Mouse (Mus musculus): Measurements from ENCODE around the gene Simc1. TPM values are rescaled to one million over a fixed set of nuclear protein-coding genes. Genes with fewer than 3 reads are reported as not detected.

Simc1 gene
- total and polyA plus RNA-seq, 3 experiments: 4.9 to 11.9 TPM; not detected in 1

DNA sequence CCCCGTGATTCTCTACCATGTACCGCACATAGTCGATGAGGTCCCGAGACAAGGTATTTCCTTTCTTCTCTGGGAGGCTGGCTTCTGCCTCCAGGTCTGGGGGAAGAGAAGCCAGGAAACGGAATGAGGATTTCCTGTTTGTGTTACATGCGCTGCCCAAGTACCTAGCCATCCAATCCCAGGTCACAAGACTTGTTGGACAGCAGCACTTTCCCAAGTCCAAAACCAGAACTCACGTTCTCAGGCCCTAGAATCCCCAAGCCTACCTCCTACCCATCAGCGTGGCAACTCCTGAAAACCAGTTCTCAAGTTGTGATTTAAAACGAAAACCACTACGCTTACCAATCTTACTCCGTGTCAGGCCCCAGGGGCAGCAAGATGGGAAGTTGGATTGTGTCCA is 82.3 kb downstream of the Simc1 start:
- H3K36me3 ChIP-seq (ENCODE audit: control insufficient read depth in 1 of 2, insufficient read depth in 2 of 2, low read length in 2 of 2): peaks cover 9 to 11% of the 10 kb centered on the region in 2 experiments

DNA sequence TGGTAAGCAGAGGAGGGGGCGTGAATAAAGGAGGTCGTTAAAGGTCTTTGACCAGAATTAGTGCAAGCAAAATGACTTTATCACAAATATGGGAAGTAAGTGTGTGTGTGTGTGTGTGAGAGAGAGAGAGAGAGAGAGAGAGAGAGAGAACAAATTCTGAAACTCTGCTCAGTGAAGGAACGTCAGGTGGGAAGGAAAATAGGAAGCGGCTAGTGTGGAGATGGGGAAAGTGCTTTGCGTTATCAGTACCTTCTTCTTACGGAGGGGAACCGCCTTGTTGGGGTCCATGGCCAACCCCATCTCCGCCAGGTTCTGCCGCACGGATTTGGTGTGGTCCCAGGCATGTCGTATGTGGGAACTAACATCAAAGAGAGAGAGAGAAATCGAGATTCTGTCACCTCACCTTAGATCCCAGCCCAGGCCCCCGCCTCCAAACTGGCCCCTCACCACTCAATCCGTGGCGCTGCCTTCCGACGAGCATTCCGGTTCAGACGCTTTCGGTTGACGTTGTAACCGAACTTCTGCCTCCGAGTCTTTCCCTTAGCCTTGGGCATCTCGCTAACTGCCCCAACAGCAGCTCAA is 85.9 kb downstream of the Simc1 start:
- Histone ChIP-seq H3K27me3 (ENCODE audit: control insufficient read depth in 1 of 2, insufficient read depth in 2 of 2, low read length in 2 of 2) (no peaks in the 10 kb centered on the region), H3K36me3 (ENCODE audit: control insufficient read depth in 1 of 2, insufficient read depth in 2 of 2, low read length in 2 of 2) (peaks cover 10 to 12% of the 10 kb centered on the region in 2 experiments), H3K27ac (ENCODE audit: control insufficient read depth, low read depth, low read length) (peak overlapping the region; percentile 79), H3K79me2 (ENCODE audit: control insufficient read depth, insufficient read depth, low read length, poor library complexity) (peaks cover 30% of the 10 kb centered on the region), H3K9ac (ENCODE audit: control insufficient read depth, low read depth, low read length, poor library complexity, severe bottlenecking) (peak overlapping the region; percentile 76), H3K9me3 (replicated peaks; ENCODE audit: insufficient read depth, low read length) (no peaks in the 10 kb centered on the region), H3K4me1 (ENCODE audit: control insufficient read depth in 1 of 2, insufficient read depth in 2 of 2, low read length in 2 of 2) (peaks cover 2 to 15% of the 10 kb centered on the region in 2 experiments; a peak in 3 of 4 replicates), H3K4me3 (ENCODE audit: control insufficient read depth in 1 of 2, insufficient read depth in 1 of 2, low read depth in 2 of 2, low read length in 2 of 2) (peak overlapping the region; percentile 85 to 87)
- peak; percentile 74 for DNase-seq (ENCODE audit: low read depth, low spot score)
- TF ChIP-seq RCOR1 (IDR thresholded peaks at IDR 0.05; ENCODE audit: low read depth, low read length) (no peak), BHLHE40 (IDR thresholded peaks at IDR 0.05; ENCODE audit: borderline replicate concordance, low read depth, low read length) (no peak), GATA1 (IDR thresholded peaks at IDR 0.05; ENCODE audit: low read depth, low read length) (peak; percentile 63; the same call in 1 of the 2 replicates), TCF12 (IDR thresholded peaks at IDR 0.05; ENCODE audit: low read depth, low read length) (no peak), POLR2AphosphoS2 (IDR thresholded peaks at IDR 0.05; ENCODE audit: low read length) (no peak), MYC (IDR thresholded peaks at IDR 0.05; ENCODE audit: low read depth, low read length) (no peak), RAD21 (IDR thresholded peaks at IDR 0.05; ENCODE audit: low read depth, low read length) (no peak), EP300 (IDR thresholded peaks at IDR 0.05; ENCODE audit: low read depth in 1 of 2, low read length in 2 of 2) (peak in 1 of 2 experiments; percentile 9; a peak in 2 of 4 replicates), POLR2A (IDR thresholded peaks at IDR 0.05; ENCODE audit: control insufficient read depth in 1 of 2, insufficient read depth in 1 of 2, low read depth in 1 of 2, low read length in 2 of 2, poor library complexity in 1 of 2) (peak in 1 of 2 experiments; percentile 38; a peak in 1 of 4 replicates), JUND (IDR thresholded peaks at IDR 0.05; ENCODE audit: low read depth, low read length) (peak; percentile 86; the same call in 1 of the 2 replicates)

More for the DNA sequence above, 82.3 kb downstream of the Simc1 start:
- no peaks in the 10 kb centered on the region for H3K9me3 ChIP-seq (replicated peaks; ENCODE audit: insufficient read depth, low read length)
- TF ChIP-seq ZKSCAN1 (IDR thresholded peaks at IDR 0.05; ENCODE audit: low read depth, low read length) (no peak), JUND (IDR thresholded peaks at IDR 0.05; ENCODE audit: low read depth, low read length) (no peak), RAD21 (IDR thresholded peaks at IDR 0.05; ENCODE audit: low read depth, low read length) (no peak), ZMIZ1 (IDR thresholded peaks at IDR 0.05; ENCODE audit: low read depth, low read length) (no peak), TBP (IDR thresholded peaks at IDR 0.05; ENCODE audit: low read depth, low read length) (no peak), CHD2 (IDR thresholded peaks at IDR 0.05; ENCODE audit: low read length) (no peak), HCFC1 (IDR thresholded peaks at IDR 0.05; ENCODE audit: low read depth, low read length) (no peak), MEF2A (IDR thresholded peaks at IDR 0.05; ENCODE audit: extremely low read depth, insufficient replicate concordance, low read depth, low read length, poor library complexity, severe bottlenecking) (no peak), NELFE (IDR thresholded peaks at IDR 0.05; ENCODE audit: low read depth, low read length) (no peak), MYC (IDR thresholded peaks at IDR 0.05; ENCODE audit: low read depth, low read length) (no peak), KAT2A (conservative IDR thresholded peaks at IDR 0.05; ENCODE audit: low read depth, low read length) (no peak), USF2 (IDR thresholded peaks at IDR 0.05; ENCODE audit: borderline replicate concordance in 1 of 2, insufficient read depth in 1 of 2, low read depth in 1 of 2, low read length in 2 of 2) (no peak), POLR2A (IDR thresholded peaks at IDR 0.05; ENCODE audit: control insufficient read depth in 1 of 2, insufficient read depth in 1 of 2, low read depth in 1 of 2, low read length in 2 of 2, poor library complexity in 1 of 2) (no peak)
- H3K9ac ChIP-seq (ENCODE audit: control insufficient read depth, low read depth, low read length, poor library complexity, severe bottlenecking): no peak overlapping the region
- H3K4me1 ChIP-seq (ENCODE audit: control insufficient read depth in 1 of 2, insufficient read depth in 2 of 2, low read length in 2 of 2): peaks cover 2 to 11% of the 10 kb centered on the region in 2 experiments; a peak in 3 of 4 replicates
- no peaks in the 10 kb centered on the region for H3K27me3 ChIP-seq (ENCODE audit: control insufficient read depth in 1 of 2, insufficient read depth in 2 of 2, low read length in 2 of 2)
- no peak overlapping the region for H3K4me3 ChIP-seq (ENCODE audit: control insufficient read depth in 1 of 2, insufficient read depth in 1 of 2, low read depth in 2 of 2, low read length in 2 of 2)
- no peak overlapping the region for H3K27ac ChIP-seq (ENCODE audit: control insufficient read depth, low read depth, low read length)
- DNase-seq (ENCODE audit: low read depth, low spot score): no peak
- peaks cover 23% of the 10 kb centered on the region for H3K79me2 ChIP-seq (ENCODE audit: control insufficient read depth, insufficient read depth, low read length, poor library complexity)

Measured in MEL (cell line).